15 mouse cellular contexts compared by ENCODE assay signal in genomic region chr17:35257378-35257777, GRCm38 (mm10). TPM values are rescaled to one million over a fixed set of nuclear protein-coding genes. Genes with fewer than 3 reads are reported as not detected.
DNase-seq lines count a peak whose midpoint lies in the region; ATAC-seq and TF ChIP-seq lines count a peak whose summit lies in the region.
"Had no signal": no experiment of that assay in that cellular context is flagged by ENCODE, and none has a peak within 500 bp of the region (broad histone marks: within the 10 kb centered on the region; RNA-seq: fewer than 3 reads in every experiment).

No protein-coding gene starts in this region.

- intact Hi-C loops in gastrocnemius, adult 2 months (cut with DNase I) = no loop called here

- ATAC-seq in lung, embryonic 16.5 days (ENCODE audit: low read depth) = no peak
- ATAC-seq in liver, embryonic 11.5 days (replicated peaks; ENCODE audit: low FRiP score) = no peak

- TF ChIP-seq CTCF in gastrocnemius, adult 2 months (IDR thresholded peaks at IDR 0.05) = no peak

- peak overlapping the region; percentile 85 for H3K27ac ChIP-seq in gastrocnemius, adult 2 months
- H3K27ac ChIP-seq in lung, embryonic 16.5 days (ENCODE audit: low read length) = no peak overlapping the region
- H3K27ac ChIP-seq in liver, embryonic 11.5 days (ENCODE audit: low read depth, low read length) = no peak overlapping the region
- H3K27ac ChIP-seq: forebrain, embryonic 12.5 days had no signal

- no peak for DNase-seq in gastrocnemius, adult 2 months
- DNase-seq in gastrocnemius, adult 8-10 months (ENCODE audit: low spot score in 2 of 2) = no peak
- no peak for DNase-seq in lung, adult 18-20 months
- no peak for DNase-seq in liver, embryonic 11.5 days (ENCODE audit: low spot score)
- DNase-seq in naive thymus-derived CD4-positive, alpha-beta T cell, adult 2 months (ENCODE audit: low read depth) = peak; percentile 54
- no peak for DNase-seq in right cerebral cortex, adult 18-20 months
- DNase-seq in right cerebral cortex, postnatal 36 days (ENCODE audit: low spot score in 2 of 2) = no peak

- H3K4me3 ChIP-seq in gastrocnemius, adult 2 months = peak overlapping the region; percentile 70
- no peak overlapping the region for H3K4me3 ChIP-seq in lung, embryonic 16.5 days (ENCODE audit: low read length)
- H3K4me3 ChIP-seq in liver, embryonic 11.5 days (ENCODE audit: low read depth, low read length) = no peak overlapping the region

- H3K36me3 ChIP-seq in lung, embryonic 16.5 days (ENCODE audit: control insufficient read depth, insufficient read depth, low read length) = peaks cover 13% of the 10 kb centered on the region
- peaks cover 15% of the 10 kb centered on the region for H3K36me3 ChIP-seq in liver, embryonic 11.5 days (ENCODE audit: control insufficient read depth, insufficient read depth, low read length)

- peaks cover 7% of the 10 kb centered on the region for H3K4me1 ChIP-seq in lung, embryonic 16.5 days (replicated peaks; ENCODE audit: control insufficient read depth, insufficient read depth, low read length)
- 0 out of 2 replicates have a peak, but pooled peaks cover 2% of the 10 kb centered on the region for H3K4me1 ChIP-seq in liver, embryonic 11.5 days (replicated peaks; ENCODE audit: control insufficient read depth, insufficient read depth, low read length)

- no peak overlapping the region for H3K9ac ChIP-seq in lung, embryonic 16.5 days (ENCODE audit: low read length)
- H3K9ac ChIP-seq in liver, embryonic 11.5 days (ENCODE audit: low read depth, low read length) = no peak overlapping the region

- H3K27me3 ChIP-seq in lung, embryonic 16.5 days (ENCODE audit: control insufficient read depth, insufficient read depth, low read depth, low read length) = peaks cover 7% of the 10 kb centered on the region; the same call in 1 of the 2 replicates
- no peaks in the 10 kb centered on the region; the same call in 1 of the 2 replicates for H3K27me3 ChIP-seq in liver, embryonic 11.5 days (replicated peaks; ENCODE audit: control insufficient read depth, insufficient read depth, low read length)

- WGBS in lung, embryonic 16.5 days = 45% methylated on average over 1 of the region's 1 CpGs
- 44% methylated on average over 1 of the region's 1 CpGs for WGBS in liver, embryonic 11.5 days

- peak overlapping the region; percentile 59; the same call in 1 of the 2 replicates for H3K4me2 ChIP-seq in lung, embryonic 16.5 days (ENCODE audit: low read depth, low read length)
- H3K4me2 ChIP-seq in liver, embryonic 11.5 days = peak overlapping the region; percentile 78

- H3K9me3 ChIP-seq in lung, embryonic 16.5 days (ENCODE audit: control insufficient read depth, low read length) = no peaks in the 10 kb centered on the region
- H3K9me3 ChIP-seq in liver, embryonic 11.5 days (ENCODE audit: control insufficient read depth, low read length) = no peaks in the 10 kb centered on the region
- H3K9me3 ChIP-seq: forebrain, embryonic 12.5 days had no signal

RNA-seq across cellular contexts. Expression of gene H2-D1, which starts 5.2 kb away (rescaled TPM):
- 10 to 100 TPM; 30.4 to 38.5 TPM for total RNA-seq in gastrocnemius, adult 2 months (2021)
- 10 to 100 TPM; 31.3 to 52.9 (median 41.7) TPM for total RNA-seq in gastrocnemius, adult 8-10 months (2022)
- 141 and 161 TPM in 2 replicates for polyA plus RNA-seq in lung, embryonic 16.5 days (2015; fragmentation: Nextera tagmentation; extraction: Ambion mirVana)
- 88.0 and 90.8 TPM in 2 replicates for polyA plus RNA-seq in liver, embryonic 11.5 days (2014; fragmentation: Nextera tagmentation; extraction: Ambion mirVana)

RNA-seq across cellular contexts. Expression of gene Ddx39b, which starts 15.8 kb away (rescaled TPM):
- total RNA-seq in gastrocnemius, adult 2 months (2021) = 10 to 100 TPM; 83.8 to 94.7 TPM
- 10 to 100 TPM; 77.1 to 93.9 (median 81.7) TPM for total RNA-seq in gastrocnemius, adult 8-10 months (2022)
- polyA plus RNA-seq in lung, embryonic 16.5 days (2015; fragmentation: Nextera tagmentation; extraction: Ambion mirVana) = 437 and 448 TPM in 2 replicates
- polyA plus RNA-seq in liver, embryonic 11.5 days (2014; fragmentation: Nextera tagmentation; extraction: Ambion mirVana) = 432 and 439 TPM in 2 replicates

RNA-seq across cellular contexts. Expression of gene Nfkbil1, which starts 21.8 kb away (rescaled TPM):
- 1 to 10 TPM; 7.0 to 7.8 TPM for total RNA-seq in gastrocnemius, adult 2 months (2021)
- total RNA-seq in gastrocnemius, adult 8-10 months (2022) = 1 to 10 TPM; 6.3 to 8.6 (median 8.0) TPM
- polyA plus RNA-seq in lung, embryonic 16.5 days (2015; fragmentation: Nextera tagmentation; extraction: Ambion mirVana) = 10.0 and 11.0 TPM in 2 replicates
- 4.6 and 5.4 TPM in 2 replicates for polyA plus RNA-seq in liver, embryonic 11.5 days (2014; fragmentation: Nextera tagmentation; extraction: Ambion mirVana)

RNA-seq across cellular contexts. Expression of gene Atp6v1g2, which starts 23.9 kb away (rescaled TPM):
- total RNA-seq in gastrocnemius, adult 2 months (2021) = 1 to 10 TPM; 1.9 to 2.0 TPM
- 1 to 10 TPM; 1.3 to 2.3 (median 1.9) TPM for total RNA-seq in gastrocnemius, adult 8-10 months (2022)
- 4.9 and 5.9 TPM in 2 replicates for polyA plus RNA-seq in lung, embryonic 16.5 days (2015; fragmentation: Nextera tagmentation; extraction: Ambion mirVana)
- 2.6 and 2.9 TPM in 2 replicates for polyA plus RNA-seq in liver, embryonic 11.5 days (2014; fragmentation: Nextera tagmentation; extraction: Ambion mirVana)

RNA-seq across cellular contexts. Expression of gene Gm16181, which starts 36.7 kb away (rescaled TPM):
- not detected for total RNA-seq in gastrocnemius, adult 2 months (2021)
- not detected for total RNA-seq in gastrocnemius, adult 8-10 months (2022)
- 1.2 TPM in 1 of 2 replicates, not detected in the other for polyA plus RNA-seq in lung, embryonic 16.5 days (2015; fragmentation: Nextera tagmentation; extraction: Ambion mirVana)
- polyA plus RNA-seq in liver, embryonic 11.5 days (2014; fragmentation: Nextera tagmentation; extraction: Ambion mirVana) = 0.53 TPM in 1 of 2 replicates, not detected in the other
- total RNA-seq: gastrocnemius, adult 18-20 months; left cerebral cortex, adult 18-20 months had no signal
- polyA plus RNA-seq: brain, embryonic 14.5 days; large intestine, adult 2 months; limb, embryonic 14.5 days; thymus, adult 2 months had no signal
